Mouse (Mus musculus) limb, embryonic 11.5 days (tissue): Measurements from ENCODE around the gene Fgfr2. TPM values are rescaled to one million over a fixed set of nuclear protein-coding genes. Genes with fewer than 3 reads are reported as not detected.

Experiments used
- ATAC-seq: fragments of 200-750 bp; cut with Nextera tagmentation; 2 replicates; pipeline ENCODE4 v1.8.0; 2017; ENCODE audit warnings: low read depth; ENCODE audit not compliant: insufficient number of reproducible peaks, low FRiP score, low TSS enrichment
- DNase-seq: peaks from one replicate; pipeline ENCODE4 v3.0.0-alpha.2; 2015; ENCODE audit warnings: low spot score
- H3K27ac ChIP-seq: fragments of 300-500 bp; sonication (generic); replicated peaks from 2 replicates; pipeline ENCODE4 v1.5.1; 2014; ENCODE audit warnings: low read depth, mild to moderate bottlenecking, low read length
- H3K27me3 ChIP-seq: fragments of 300-500 bp; sonication (generic); 2 replicates; pipeline ENCODE4 v1.6.1; 2014; ENCODE audit warnings: mild to moderate bottlenecking, low read length, mixed read lengths; ENCODE audit not compliant: control insufficient read depth, insufficient read depth
- H3K36me3 ChIP-seq: fragments of 300-500 bp; sonication (generic); 2 replicates; pipeline ENCODE4 v1.6.1; 2014; ENCODE audit warnings: mild to moderate bottlenecking, low read length, moderate library complexity, mixed read lengths; ENCODE audit not compliant: control insufficient read depth, insufficient read depth
- H3K4me1 ChIP-seq: fragments of 300-500 bp; sonication (generic); 2 replicates; pipeline ENCODE4 v1.6.1; 2014; ENCODE audit warnings: low read length, mixed read lengths; ENCODE audit not compliant: control insufficient read depth, insufficient read depth
- H3K4me2 ChIP-seq: fragments of 300-500 bp; sonication (generic); 2 replicates; pipeline ENCODE4 v1.6.1; 2014; ENCODE audit warnings: low read depth, mild to moderate bottlenecking, moderate library complexity; ENCODE audit not compliant: severe bottlenecking
- H3K4me3 ChIP-seq: fragments of 300-500 bp; sonication (generic); 2 replicates; pipeline ENCODE4 v1.5.1; 2014; ENCODE audit warnings: low read depth, low read length
- H3K9ac ChIP-seq: fragments of 300-500 bp; sonication (generic); 2 replicates; pipeline ENCODE4 v1.6.1; 2014; ENCODE audit warnings: mild to moderate bottlenecking, low read length
- H3K9me3 ChIP-seq: fragments of 300-500 bp; sonication (generic); 2 replicates; pipeline ENCODE4 v1.6.1; 2016; ENCODE audit warnings: low read length; ENCODE audit not compliant: control insufficient read depth
- WGBS: fragments of 180-500 bp; shearing (Covaris S2); extraction: QIAGEN DNeasy Blood & Tissue Kit; methylation state at CpG from one replicate; pipeline ENCODE4 v1.1.7; 2014; 5-methylcytosine and 5-hydroxymethylcytosine counted together
- polyA plus RNA-seq: library from polyadenylated mRNA; unstranded; fragments of >200 nt; fragmentation: Nextera tagmentation; extraction: Ambion mirVana; gene quantifications from 2 replicates; pipeline ENCODE4 v1.2.1, GENCODE M21; 2014

The Fgfr2 gene
- polyA plus RNA-seq, 1 experiment from 2014 or later, result 60.1 TPM

GRCm38 (mm10) chr7:130750752-130751490, 2372.2 kb downstream of the Fgfr2 start:
- ATAC-seq (no peak), DNase-seq (peak; percentile 57)
- no peaks in the 10 kb centered on the region for H3K9me3 ChIP-seq
- H3K27me3 ChIP-seq, result no peaks in the 10 kb centered on the region
- no peak overlapping the region for H3K27ac ChIP-seq
- WGBS, result 65% methylated on average over 17 of the region's 17 CpGs
- no peaks in the 10 kb centered on the region for H3K36me3 ChIP-seq
- peaks cover 5% of the 10 kb centered on the region; the same call in 1 of the 2 replicates for H3K4me1 ChIP-seq
- no peak overlapping the region for H3K9ac ChIP-seq
- H3K4me2 ChIP-seq, result no peak overlapping the region
- H3K4me3 ChIP-seq, result no peak overlapping the region

- Histone ChIP-seq H3K9ac (no peak overlapping the region), H3K9me3 (no peaks in the 10 kb centered on the region), H3K27me3 (no peaks in the 10 kb centered on the region), H3K4me1 (peaks cover 5% of the 10 kb centered on the region; the same call in 1 of the 2 replicates), H3K36me3 (peaks cover 2% of the 10 kb centered on the region; the same call in 1 of the 2 replicates), H3K27ac (no peak overlapping the region), H3K4me3 (no peak overlapping the region), H3K4me2 (no peak overlapping the region)
- 95% methylated on average over 4 of the region's 4 CpGs for WGBS
- ATAC-seq (no peak), DNase-seq (no peak)
These were observed 2374.0 kb downstream of the Fgfr2 start for GRCm38 (mm10) chr7:130749165-130749564.

- Histone ChIP-seq H3K4me3 (no peak overlapping the region), H3K36me3 (peaks cover 9% of the 10 kb centered on the region; the same call in 1 of the 2 replicates), H3K9me3 (no peaks in the 10 kb centered on the region), H3K9ac (no peak overlapping the region), H3K4me1 (no peaks in the 10 kb centered on the region), H3K4me2 (no peak overlapping the region), H3K27ac (no peak overlapping the region), H3K27me3 (no peaks in the 10 kb centered on the region)
- 88% methylated on average over 9 of the region's 9 CpGs for WGBS
- DNase-seq, result no peak
- no peak for ATAC-seq
These were observed 2379.7 kb downstream of the Fgfr2 start for GRCm38 (mm10) chr7:130743239-130744025.

- Histone ChIP-seq H3K9ac (no peak overlapping the region), H3K4me1 (no peaks in the 10 kb centered on the region), H3K9me3 (no peaks in the 10 kb centered on the region), H3K27ac (no peak overlapping the region), H3K36me3 (peaks cover 9% of the 10 kb centered on the region; the same call in 1 of the 2 replicates), H3K27me3 (no peaks in the 10 kb centered on the region), H3K4me2 (no peak overlapping the region), H3K4me3 (no peak overlapping the region)
- 84% methylated on average over 4 of the region's 4 CpGs for WGBS
- DNase-seq, result no peak
- ATAC-seq, result no peak
These were observed 2382.1 kb downstream of the Fgfr2 start for GRCm38 (mm10) chr7:130741099-130741498.

GRCm38 (mm10) chr7:130734195-130734787, 2388.9 kb downstream of the Fgfr2 start:
- ATAC-seq (no peak), DNase-seq (no peak)
- H3K4me3 ChIP-seq, result no peak overlapping the region
- WGBS, result 94% methylated on average over 2 of the region's 2 CpGs
- no peaks in the 10 kb centered on the region for H3K27me3 ChIP-seq
- H3K4me1 ChIP-seq, result no peaks in the 10 kb centered on the region
- H3K9me3 ChIP-seq, result no peaks in the 10 kb centered on the region
- H3K27ac ChIP-seq, result no peak overlapping the region
- no peak overlapping the region for H3K4me2 ChIP-seq
- H3K36me3 ChIP-seq, result peaks cover 5% of the 10 kb centered on the region; the same call in 1 of the 2 replicates
- H3K9ac ChIP-seq, result no peak overlapping the region

- Histone ChIP-seq H3K27ac (no peak overlapping the region), H3K36me3 (peaks cover 9% of the 10 kb centered on the region; the same call in 1 of the 2 replicates), H3K9me3 (no peaks in the 10 kb centered on the region), H3K4me1 (no peaks in the 10 kb centered on the region), H3K27me3 (no peaks in the 10 kb centered on the region), H3K4me3 (no peak overlapping the region), H3K9ac (no peak overlapping the region), H3K4me2 (no peak overlapping the region)
- 94% methylated on average over 8 of the region's 8 CpGs for WGBS
- ATAC-seq (no peak), DNase-seq (no peak)
These were observed 2389.7 kb downstream of the Fgfr2 start for GRCm38 (mm10) chr7:130733423-130733822.

- peaks cover 9% of the 10 kb centered on the region; the same call in 1 of the 2 replicates for H3K36me3 ChIP-seq
- no peak overlapping the region for H3K27ac ChIP-seq
- no peaks in the 10 kb centered on the region for H3K9me3 ChIP-seq
- no peak overlapping the region for H3K9ac ChIP-seq
- H3K4me3 ChIP-seq, result no peak overlapping the region
- WGBS, result 63% methylated on average over 6 of the region's 6 CpGs
- ATAC-seq (no peak), DNase-seq (no peak)
- no peaks in the 10 kb centered on the region for H3K27me3 ChIP-seq
- no peak overlapping the region for H3K4me2 ChIP-seq
- no peaks in the 10 kb centered on the region for H3K4me1 ChIP-seq
These were observed 2390.2 kb downstream of the Fgfr2 start for GRCm38 (mm10) chr7:130732908-130733307.

GRCm38 (mm10) chr7:130731792-130732191, 2391.4 kb downstream of the Fgfr2 start:
- Histone ChIP-seq H3K9ac (no peak overlapping the region), H3K36me3 (peaks cover 9% of the 10 kb centered on the region; the same call in 1 of the 2 replicates), H3K27ac (no peak overlapping the region), H3K4me1 (no peaks in the 10 kb centered on the region), H3K4me2 (no peak overlapping the region), H3K9me3 (no peaks in the 10 kb centered on the region), H3K4me3 (no peak overlapping the region), H3K27me3 (no peaks in the 10 kb centered on the region)
- ATAC-seq, result no peak
- 75% methylated on average over 7 of the region's 7 CpGs for WGBS
- no peak for DNase-seq
